Mouse (Mus musculus) erythroblast, embryonic 14.5 days (primary cell): ENCODE results near the gene Dph7.

Source experiments
- GATA1 ChIP-seq: IDR thresholded peaks from 2 replicates; pipeline ENCODE4 v1.6.1; 2012; ENCODE audit warnings: low read length, inconsistent platforms, mixed read lengths
- TAL1 ChIP-seq: IDR thresholded peaks from 3 replicates; pipeline ENCODE4 v1.6.1; 2012; ENCODE audit warnings: low read length, inconsistent platforms, mixed read lengths

- TF ChIP-seq GATA1 (no peak), TAL1 (no peak)
These were observed 36.9 kb upstream of the Dph7 start for GRCm38 (mm10) chr2:24925284-24925683.
